ENCODE assay signal across 8 mouse cellular contexts in genomic region chr10:7590792-7591191, GRCm38 (mm10). TPM values are rescaled to one million over a fixed set of nuclear protein-coding genes. Genes with fewer than 3 reads are reported as not detected.
A peak's percentile ranks its signal among the peaks of the same experiment; 100 is the strongest.
DNase-seq lines count a peak whose midpoint lies in the region; ATAC-seq and TF ChIP-seq lines count a peak whose summit lies in the region.

No protein-coding gene starts in this region.

- WGBS in heart, postnatal 0 days: 7% methylated on average over 8 of the region's 8 CpGs
- WGBS in hindbrain, embryonic 11.5 days: 5% methylated on average over 8 of the region's 8 CpGs
- WGBS in midbrain, embryonic 12.5 days: 7% methylated on average over 8 of the region's 8 CpGs

- H3K9me3 ChIP-seq in heart, postnatal 0 days (replicated peaks; ENCODE audit: control insufficient read depth, low read length): no peaks in the 10 kb centered on the region
- H3K9me3 ChIP-seq in hindbrain, embryonic 11.5 days (ENCODE audit: control insufficient read depth, low read length): no peaks in the 10 kb centered on the region
- H3K9me3 ChIP-seq in midbrain, embryonic 12.5 days: no peaks in the 10 kb centered on the region

- no peak overlapping the region; the same call in 1 of the 2 replicates for H3K9ac ChIP-seq in heart, postnatal 0 days (replicated peaks; ENCODE audit: low read depth, low read length)
- peak overlapping the region; percentile 67 for H3K9ac ChIP-seq in hindbrain, embryonic 11.5 days (ENCODE audit: low read depth, low read length)
- peak overlapping the region; percentile 84 for H3K9ac ChIP-seq in midbrain, embryonic 12.5 days (replicated peaks)

- DNase-seq in heart, postnatal 0 days (ENCODE audit: low spot score): no peak
- DNase-seq in heart, postnatal 36 days: no peak
- no peak for DNase-seq in hindbrain, embryonic 11.5 days (ENCODE audit: low spot score)
- no peak for DNase-seq in layer of hippocampus, adult 9-11 months
- DNase-seq in adrenal gland, postnatal 14 days: no peak
- no peak for DNase-seq in ovary, adult 18-20 months (ENCODE audit: low spot score)

- H3K27me3 ChIP-seq in heart, postnatal 0 days (ENCODE audit: control insufficient read depth, insufficient read depth, low read length): peaks cover 15% of the 10 kb centered on the region
- 0 out of 2 replicates have a peak, but pooled peaks cover 4% of the 10 kb centered on the region for H3K27me3 ChIP-seq in hindbrain, embryonic 11.5 days (ENCODE audit: control insufficient read depth, insufficient read depth, low read length)
- H3K27me3 ChIP-seq in midbrain, embryonic 12.5 days: peaks cover 11% of the 10 kb centered on the region

- H3K36me3 ChIP-seq in heart, postnatal 0 days (replicated peaks; ENCODE audit: control insufficient read depth, insufficient read depth, low read length): no peaks in the 10 kb centered on the region
- H3K36me3 ChIP-seq in hindbrain, embryonic 11.5 days (ENCODE audit: control insufficient read depth, insufficient read depth, low read length): no peaks in the 10 kb centered on the region
- no peaks in the 10 kb centered on the region for H3K36me3 ChIP-seq in midbrain, embryonic 12.5 days

- no peak for ATAC-seq in heart, postnatal 0 days (ENCODE audit: insufficient read depth, low read depth)
- ATAC-seq in hindbrain, embryonic 11.5 days (ENCODE audit: low FRiP score): no peak
- ATAC-seq in midbrain, embryonic 12.5 days (ENCODE audit: low FRiP score, low read depth): no peak

- intact Hi-C loops in heart, postnatal 36 days (cut with DNase I): no loop called here

- peak overlapping the region; percentile 100 for H3K4me2 ChIP-seq in heart, postnatal 0 days (ENCODE audit: low read depth, low read length)
- H3K4me2 ChIP-seq in hindbrain, embryonic 11.5 days (replicated peaks; ENCODE audit: low read depth, low read length): peak overlapping the region; percentile 99
- H3K4me2 ChIP-seq in midbrain, embryonic 12.5 days (replicated peaks): peak overlapping the region; percentile 100

- TF ChIP-seq POLR2A in bone marrow macrophage, adult 2 months (IDR thresholded peaks at IDR 0.05; ENCODE audit: borderline replicate concordance, low read depth, low read length): no peak

- H3K4me3 ChIP-seq in heart, postnatal 0 days (ENCODE audit: low read depth, low read length): peak overlapping the region; percentile 74; the same call in 1 of the 2 replicates
- H3K4me3 ChIP-seq in bone marrow macrophage, adult 2 months (ENCODE audit: insufficient read depth, low read length): peak overlapping the region; percentile 68
- peak overlapping the region; percentile 84 for H3K4me3 ChIP-seq in hindbrain, embryonic 11.5 days (ENCODE audit: low read depth, low read length)
- H3K4me3 ChIP-seq in midbrain, embryonic 12.5 days: peak overlapping the region; percentile 86

- TF ChIP-seq EP300 in heart, postnatal 0 days (IDR thresholded peaks at IDR 0.05; ENCODE audit: low read depth): no peak

- H3K4me1 ChIP-seq in heart, postnatal 0 days (ENCODE audit: control insufficient read depth, insufficient read depth): peaks cover 8% of the 10 kb centered on the region; the same call in 1 of the 2 replicates
- no peaks in the 10 kb centered on the region for H3K4me1 ChIP-seq in bone marrow macrophage, adult 2 months (ENCODE audit: control insufficient read depth, insufficient read depth, low read length)
- peaks cover 7% of the 10 kb centered on the region; the same call in 1 of the 2 replicates for H3K4me1 ChIP-seq in hindbrain, embryonic 11.5 days (replicated peaks; ENCODE audit: control insufficient read depth, insufficient read depth, low read length)
- peaks cover 12% of the 10 kb centered on the region for H3K4me1 ChIP-seq in midbrain, embryonic 12.5 days

- H3K27ac ChIP-seq in heart, postnatal 0 days (ENCODE audit: low read depth): no peak overlapping the region
- no peak overlapping the region for H3K27ac ChIP-seq in bone marrow macrophage, adult 2 months (ENCODE audit: insufficient read depth, low read depth, low read length)
- H3K27ac ChIP-seq in hindbrain, embryonic 11.5 days (ENCODE audit: low read depth, low read length): no peak overlapping the region
- no peak overlapping the region for H3K27ac ChIP-seq in midbrain, embryonic 12.5 days (replicated peaks)

- TF ChIP-seq CTCF in heart, postnatal 0 days (IDR thresholded peaks at IDR 0.05; ENCODE audit: low read depth): no peak
- TF ChIP-seq CTCF in bone marrow macrophage, adult 2 months (IDR thresholded peaks at IDR 0.05; ENCODE audit: low read depth, low read length): no peak

RNA-seq across cellular contexts. Expression of gene Lrp11, which starts 1.2 kb away (rescaled TPM):
- total RNA-seq in heart, postnatal 0 days (2014; rRNA removed; ENCODE audit: low replicate concordance): 2.1 and 3.2 TPM in 2 replicates
- polyA plus RNA-seq in heart, postnatal 0 days (2015; fragmentation: Nextera tagmentation; extraction: Ambion mirVana): 0.79 and 0.88 TPM in 2 replicates
- 1 to 10 TPM; 1.6 to 2.4 TPM for total RNA-seq in heart, postnatal 36 days (2021)
- 2.9 and 3.8 TPM in 2 replicates for polyA plus RNA-seq in bone marrow macrophage, adult 2 months (2012; ENCODE audit: insufficient read depth, insufficient read length, missing spikeins)
- 9.3 and 9.4 TPM in 2 replicates for polyA plus RNA-seq in hindbrain, embryonic 11.5 days (2014; fragmentation: Nextera tagmentation; extraction: Ambion mirVana)
- 20.9 and 25.8 TPM in 2 replicates for polyA plus RNA-seq in midbrain, embryonic 12.5 days (2016; fragmentation: Nextera tagmentation; extraction: Ambion mirVana)
- total RNA-seq in adrenal gland, postnatal 14 days (2021): 14.8 and 15.2 TPM in 2 replicates
